Mouse (Mus musculus) lung, embryonic 16.5 days (tissue): ENCODE data around the gene Dpep1. TPM values are rescaled to one million over a fixed set of nuclear protein-coding genes. Genes with fewer than 3 reads are reported as not detected.

Source experiments
- ATAC-seq: fragments of 200-750 bp; cut with Nextera tagmentation; 2 replicates; pipeline ENCODE4 v1.8.0; 2017; ENCODE audit warnings: low read depth, mild to moderate bottlenecking, moderate library complexity
- H3K27ac ChIP-seq: fragments of 300-500 bp; sonication (generic); 2 replicates; pipeline ENCODE4 v1.5.1; 2014; ENCODE audit warnings: mild to moderate bottlenecking, control low read depth, low read length
- H3K27me3 ChIP-seq: fragments of 300-500 bp; sonication (generic); 2 replicates; pipeline ENCODE4 v1.6.1; 2014; ENCODE audit warnings: low read depth, low read length, mixed read lengths; ENCODE audit not compliant: control insufficient read depth, insufficient read depth
- H3K36me3 ChIP-seq: fragments of 300-500 bp; sonication (generic); 2 replicates; pipeline ENCODE4 v1.6.1; 2014; ENCODE audit warnings: low read length; ENCODE audit not compliant: control insufficient read depth, insufficient read depth
- H3K4me1 ChIP-seq: fragments of 300-500 bp; sonication (generic); replicated peaks from 2 replicates; pipeline ENCODE4 v1.6.1; 2014; ENCODE audit warnings: low read length, mixed read lengths; ENCODE audit not compliant: control insufficient read depth, insufficient read depth
- H3K4me2 ChIP-seq: fragments of 300-500 bp; sonication (generic); 2 replicates; pipeline ENCODE4 v1.6.1; 2014; ENCODE audit warnings: low read depth, low read length, control low read depth
- H3K4me3 ChIP-seq: fragments of 300-500 bp; sonication (generic); 2 replicates; pipeline ENCODE4 v1.5.1; 2014; ENCODE audit warnings: mild to moderate bottlenecking, low read length, control low read depth
- H3K9ac ChIP-seq: fragments of 300-500 bp; sonication (generic); 2 replicates; pipeline ENCODE4 v1.6.1; 2014; ENCODE audit warnings: low read length, control low read depth
- H3K9me3 ChIP-seq: fragments of 300-500 bp; sonication (generic); 2 replicates; pipeline ENCODE4 v1.6.1; 2016; ENCODE audit warnings: low read length; ENCODE audit not compliant: control insufficient read depth
- WGBS: fragments of 180-500 bp; shearing (Covaris S2); extraction: QIAGEN DNeasy Blood & Tissue Kit; methylation state at CpG from one replicate; pipeline ENCODE4 v1.1.7; 2014; 5-methylcytosine and 5-hydroxymethylcytosine counted together
- polyA plus RNA-seq: library from polyadenylated mRNA; unstranded; fragments of >200 nt; fragmentation: Nextera tagmentation; extraction: Ambion mirVana; gene quantifications from 2 replicates; pipeline ENCODE4 v1.2.1, GENCODE M21; 2015

Dpep1 gene
- polyA plus RNA-seq, 1 experiment from 2014 or later = 15.4 TPM

GRCm38 (mm10) chr8:123235520-123236497 is 49.8 kb downstream of the Dpep1 start, which contains the start of gene Spata2l:
Spata2l (minus strand) TSS chr8:123236233.
- H3K4me2 ChIP-seq = peak within 1 kb of the TSS; percentile 91
- 1% methylated on average over 57 of the region's 57 CpGs for WGBS
- H3K9me3 ChIP-seq = no peaks in the 10 kb centered on the region
- peaks cover 3% of the 10 kb centered on the region for H3K27me3 ChIP-seq
- peak within 1 kb of the TSS; percentile 73 for H3K9ac ChIP-seq
- H3K36me3 ChIP-seq = no peaks in the 10 kb centered on the region
- H3K4me1 ChIP-seq = peaks cover 8% of the 10 kb centered on the region
- no peak within 1 kb of the TSS for H3K27ac ChIP-seq
- ATAC-seq = peak; percentile 92
- H3K4me3 ChIP-seq = peak within 1 kb of the TSS; percentile 68

GRCm38 (mm10) chr8:123239398-123239797 is 53.4 kb downstream of the Dpep1 start:
- Histone ChIP-seq H3K27ac (no peak overlapping the region), H3K4me2 (no peak overlapping the region), H3K9ac (no peak overlapping the region), H3K9me3 (no peaks in the 10 kb centered on the region), H3K27me3 (no peaks in the 10 kb centered on the region), H3K4me1 (peaks cover 8% of the 10 kb centered on the region), H3K36me3 (no peaks in the 10 kb centered on the region; the same call in none of the 2 replicates), H3K4me3 (no peak overlapping the region)
- WGBS = 80% methylated on average over 10 of the region's 10 CpGs
- no peak for ATAC-seq

- 70% methylated on average over 7 of the region's 7 CpGs for whole genome bisulfite sequencing
- Histone ChIP-seq H3K36me3 (peaks cover 13% of the 10 kb centered on the region), H3K27me3 (no peaks in the 10 kb centered on the region), H3K9ac (no peak overlapping the region), H3K4me2 (no peak overlapping the region), H3K27ac (no peak overlapping the region), H3K4me1 (no peaks in the 10 kb centered on the region), H3K4me3 (no peak overlapping the region), H3K9me3 (no peaks in the 10 kb centered on the region)
- ATAC-seq = no peak
Measured at GRCm38 (mm10) chr8:123242107-123242923, 56.3 kb downstream of the Dpep1 start.

DNA sequence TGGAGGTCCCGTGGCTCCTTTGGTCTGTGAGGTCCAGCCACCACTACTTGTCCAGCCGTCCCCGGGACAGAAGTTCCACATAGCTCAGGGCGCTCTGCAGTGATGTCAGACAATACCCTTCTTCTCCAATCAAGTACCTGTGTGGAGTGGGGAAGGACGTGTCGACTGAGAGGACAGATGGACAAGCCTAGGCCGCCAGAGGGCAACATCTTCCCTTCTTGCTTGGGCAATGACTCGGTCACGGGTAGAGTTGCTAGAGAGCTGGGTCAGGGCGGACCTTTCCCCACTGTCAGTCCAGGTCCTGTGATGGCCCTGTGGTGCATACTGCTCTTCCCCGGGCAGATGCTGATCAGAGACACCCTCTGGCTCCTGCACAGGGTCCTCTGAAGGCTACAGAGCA is 57.0 kb downstream of the Dpep1 start:
- Histone ChIP-seq H3K27me3 (no peaks in the 10 kb centered on the region), H3K9ac (no peak overlapping the region), H3K4me1 (no peaks in the 10 kb centered on the region), H3K4me3 (no peak overlapping the region), H3K9me3 (no peaks in the 10 kb centered on the region), H3K27ac (no peak overlapping the region), H3K36me3 (peaks cover 18% of the 10 kb centered on the region), H3K4me2 (no peak overlapping the region)
- 65% methylated on average over 11 of the region's 11 CpGs for WGBS
- no peak for ATAC-seq

- 90% methylated on average over 4 of the region's 4 CpGs for WGBS
- ATAC-seq = no peak
Measured at GRCm38 (mm10) chr8:123244382-123244781, 58.3 kb downstream of the Dpep1 start.

DNA sequence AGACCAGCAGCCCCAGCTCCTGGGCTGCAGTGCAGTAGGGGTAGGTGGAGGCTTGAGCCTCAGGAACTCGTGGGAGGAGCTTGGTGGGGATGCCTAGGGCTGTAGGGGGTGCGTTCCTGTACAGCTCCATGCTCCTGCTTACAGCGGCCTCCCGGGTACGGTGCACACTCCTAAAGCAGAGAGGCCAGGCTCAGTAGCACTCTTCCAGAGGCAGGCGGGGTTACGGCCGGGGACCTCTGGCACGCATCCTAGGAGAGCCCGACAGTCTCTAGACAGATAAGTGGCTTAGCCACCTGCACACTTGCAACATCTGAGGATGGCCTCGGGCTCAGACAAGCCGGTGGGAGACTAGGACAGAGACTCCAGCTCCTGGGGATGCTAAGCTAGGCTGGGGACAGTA is 59.5 kb downstream of the Dpep1 start:
- 76% methylated on average over 12 of the region's 12 CpGs for WGBS

More at GRCm38 (mm10) chr8:123244382-123244781, 58.3 kb downstream of the Dpep1 start:
- H3K36me3 ChIP-seq = peaks cover 21% of the 10 kb centered on the region
- H3K4me2 ChIP-seq = no peak overlapping the region
- H3K9me3 ChIP-seq = no peaks in the 10 kb centered on the region
- H3K4me1 ChIP-seq = no peaks in the 10 kb centered on the region
- H3K27ac ChIP-seq = no peak overlapping the region
- H3K27me3 ChIP-seq = no peaks in the 10 kb centered on the region
- H3K4me3 ChIP-seq = no peak overlapping the region
- no peak overlapping the region for H3K9ac ChIP-seq

DNA sequence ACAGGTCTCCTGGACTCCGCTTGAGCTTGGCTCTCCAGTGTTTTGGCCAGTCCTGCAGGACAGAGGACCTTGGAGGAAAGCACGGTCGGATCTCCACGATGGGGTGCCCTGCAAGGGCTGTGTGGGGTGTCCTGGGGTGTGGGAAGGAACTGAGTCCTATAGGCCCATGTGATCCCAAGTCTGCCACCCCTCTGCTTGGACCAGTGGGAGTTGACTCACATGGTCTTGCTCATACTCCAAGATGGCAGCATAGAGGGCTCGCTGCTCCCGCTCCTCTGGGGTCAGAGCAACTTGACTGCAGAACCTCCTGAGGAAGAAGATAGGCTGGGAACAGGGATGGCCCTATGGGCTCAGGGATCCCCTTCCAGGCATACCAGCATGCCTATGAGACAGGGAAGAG is 61.7 kb downstream of the Dpep1 start:
- WGBS = 95% methylated on average over 6 of the region's 6 CpGs
- Histone ChIP-seq H3K36me3 (peaks cover 21% of the 10 kb centered on the region), H3K27ac (no peak overlapping the region), H3K4me3 (no peak overlapping the region), H3K9me3 (no peaks in the 10 kb centered on the region), H3K27me3 (no peaks in the 10 kb centered on the region), H3K4me1 (peaks cover 3% of the 10 kb centered on the region), H3K4me2 (no peak overlapping the region), H3K9ac (no peak overlapping the region)
- no peak for ATAC-seq

More for the DNA sequence above, 59.5 kb downstream of the Dpep1 start:
- H3K27ac ChIP-seq = no peak overlapping the region
- no peaks in the 10 kb centered on the region for H3K4me1 ChIP-seq
- H3K4me2 ChIP-seq = no peak overlapping the region
- H3K9me3 ChIP-seq = no peaks in the 10 kb centered on the region
- no peaks in the 10 kb centered on the region for H3K27me3 ChIP-seq
- ATAC-seq = no peak
- no peak overlapping the region for H3K4me3 ChIP-seq
- peaks cover 21% of the 10 kb centered on the region for H3K36me3 ChIP-seq
- no peak overlapping the region for H3K9ac ChIP-seq

DNA sequence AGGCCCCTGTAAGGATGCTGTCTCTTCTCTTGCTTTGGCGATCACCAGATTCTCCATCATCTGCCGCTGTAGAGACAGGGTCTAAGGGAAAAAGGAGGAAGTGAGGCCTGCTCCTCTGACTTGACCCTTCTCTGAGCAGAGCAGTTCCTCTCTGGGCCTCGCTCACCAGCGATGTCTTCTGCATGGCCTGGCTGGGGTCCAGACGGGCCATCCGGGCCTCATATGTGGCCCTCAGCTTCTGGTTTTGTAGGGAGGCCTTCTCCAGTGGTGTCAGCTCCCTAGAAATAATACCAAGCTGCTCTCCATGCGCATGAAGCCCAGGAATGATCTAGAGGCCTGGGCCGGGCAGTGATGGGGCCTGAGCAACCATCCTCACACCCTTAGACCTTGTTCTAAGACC is 62.6 kb downstream of the Dpep1 start:
- Histone ChIP-seq H3K4me2 (no peak overlapping the region), H3K4me3 (no peak overlapping the region), H3K4me1 (peaks cover 9% of the 10 kb centered on the region), H3K27me3 (no peaks in the 10 kb centered on the region), H3K36me3 (peaks cover 21% of the 10 kb centered on the region), H3K27ac (no peak overlapping the region), H3K9me3 (no peaks in the 10 kb centered on the region), H3K9ac (no peak overlapping the region)
- ATAC-seq = no peak
- 86% methylated on average over 8 of the region's 8 CpGs for WGBS

DNA sequence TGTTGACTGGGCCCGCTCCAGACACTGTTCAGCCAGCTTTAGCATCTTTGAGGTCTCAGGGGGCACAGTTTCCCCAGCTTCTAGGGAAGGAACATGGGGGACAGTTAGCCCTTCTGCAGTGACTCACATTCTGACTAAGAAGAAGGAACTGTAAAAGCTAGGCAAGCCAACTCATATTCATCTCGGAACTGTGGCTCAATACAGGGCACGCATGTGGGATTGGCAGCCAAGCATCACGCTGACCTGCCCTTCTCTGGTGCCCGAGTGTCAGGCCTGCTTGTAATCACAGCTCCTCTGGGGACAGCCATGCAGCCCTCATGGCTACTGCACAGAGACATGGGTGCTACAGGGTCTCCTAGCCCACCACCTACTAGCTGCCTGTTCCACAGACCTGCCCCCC is 64.9 kb downstream of the Dpep1 start:
- H3K9me3 ChIP-seq = no peaks in the 10 kb centered on the region
- H3K27ac ChIP-seq = no peak overlapping the region
- H3K9ac ChIP-seq = no peak overlapping the region
- H3K4me3 ChIP-seq = no peak overlapping the region
- H3K36me3 ChIP-seq = peaks cover 17% of the 10 kb centered on the region
- no peaks in the 10 kb centered on the region for H3K27me3 ChIP-seq
- no peak overlapping the region for H3K4me2 ChIP-seq
- no peak for ATAC-seq
- WGBS = 96% methylated on average over 5 of the region's 5 CpGs
- peaks cover 19% of the 10 kb centered on the region for H3K4me1 ChIP-seq
